Mouse (Mus musculus): ENCODE results near the gene Tek. TPM values are rescaled to one million over a fixed set of nuclear protein-coding genes. Genes with fewer than 3 reads are reported as not detected.
A peak's percentile ranks its signal among the peaks of the same experiment; 100 is the strongest.

Tek gene
- total RNA-seq, 1 experiment from 2014 or later: 41.9 TPM

DNA sequence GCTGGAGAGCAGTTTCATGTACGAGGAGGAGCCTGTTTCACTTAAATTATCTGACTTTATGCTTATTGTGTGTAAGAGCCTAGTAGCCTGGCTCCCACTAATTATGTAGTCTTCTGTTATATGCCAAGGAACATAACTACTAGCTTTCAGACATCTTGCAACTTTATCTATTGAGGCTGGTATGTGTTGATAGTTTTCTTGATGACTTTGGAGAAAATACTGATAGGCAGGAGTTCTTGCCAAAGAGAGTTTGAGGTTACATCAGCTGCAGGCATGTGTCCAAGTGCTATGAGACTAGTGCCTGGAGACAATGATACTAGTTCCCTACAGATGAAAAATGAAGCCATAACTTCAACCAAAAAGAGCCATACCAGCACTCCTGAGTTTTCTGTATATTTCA lies 64.1 kb downstream of the Tek start:
- DNase-seq: peak; percentile 29

GRCm38 (mm10) chr4:94810616-94811015 lies 71.5 kb downstream of the Tek start:
- DNase-seq: no peak

DNA sequence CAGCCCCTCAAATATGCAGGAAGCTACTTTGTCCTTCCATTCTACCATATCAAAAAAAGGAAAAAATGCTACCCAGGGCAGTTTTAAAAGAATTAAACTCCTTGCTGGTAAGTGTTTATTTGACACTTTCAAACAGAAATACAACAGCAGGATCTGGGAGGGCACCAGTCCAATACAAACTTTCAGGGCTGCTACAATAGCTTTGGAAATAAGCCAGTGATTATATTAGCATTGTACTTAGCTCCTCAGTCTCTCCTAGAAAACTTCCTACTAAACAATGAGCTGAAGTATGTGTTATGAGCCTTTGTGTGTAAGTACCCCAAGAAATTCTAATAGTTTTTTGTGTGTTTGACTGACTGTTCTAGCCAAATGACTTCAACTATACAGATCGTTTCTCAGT lies 87.8 kb downstream of the Tek start:
- no peak for DNase-seq

DNA sequence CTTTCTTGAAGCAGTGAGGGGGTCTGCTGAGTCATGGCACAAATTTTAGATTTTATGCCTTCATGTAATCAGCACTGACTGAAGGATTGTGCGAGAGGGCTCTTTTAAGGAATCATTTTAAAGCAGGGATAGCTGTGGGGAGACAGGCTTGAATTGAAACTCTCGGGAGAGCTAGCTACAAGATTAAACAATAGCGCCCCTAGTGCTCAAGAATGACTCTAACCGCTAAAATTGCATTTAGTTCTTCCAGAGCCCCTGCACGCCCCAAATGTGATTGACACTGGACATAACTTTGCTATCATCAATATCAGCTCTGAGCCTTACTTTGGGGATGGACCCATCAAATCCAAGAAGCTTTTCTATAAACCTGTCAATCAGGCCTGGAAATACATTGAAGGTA lies 88.3 kb downstream of the Tek start:
- DNase-seq: no peak

DNA sequence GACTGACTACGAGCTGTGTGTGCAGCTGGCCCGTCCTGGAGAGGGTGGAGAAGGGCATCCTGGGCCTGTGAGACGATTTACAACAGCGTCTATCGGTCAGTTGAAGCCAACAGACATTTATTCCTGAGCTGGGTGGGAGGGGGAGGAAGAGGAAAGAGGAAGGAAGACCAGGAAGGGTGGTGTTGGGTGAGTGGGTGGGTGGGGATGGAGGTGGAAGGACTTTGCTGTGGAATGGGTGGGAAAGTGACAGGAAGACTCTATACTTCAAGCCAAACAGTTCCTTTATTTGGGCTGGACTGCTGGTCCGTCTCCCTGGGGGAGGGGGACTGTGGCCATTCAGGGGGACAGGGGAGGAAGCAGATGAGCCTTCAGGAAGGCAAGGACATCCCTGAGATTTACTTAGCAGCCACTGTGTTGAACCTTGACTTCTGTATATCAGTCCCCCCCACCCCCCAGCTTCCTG lies 90.9 kb downstream of the Tek start:
- peak; percentile 45 for DNase-seq

DNA sequence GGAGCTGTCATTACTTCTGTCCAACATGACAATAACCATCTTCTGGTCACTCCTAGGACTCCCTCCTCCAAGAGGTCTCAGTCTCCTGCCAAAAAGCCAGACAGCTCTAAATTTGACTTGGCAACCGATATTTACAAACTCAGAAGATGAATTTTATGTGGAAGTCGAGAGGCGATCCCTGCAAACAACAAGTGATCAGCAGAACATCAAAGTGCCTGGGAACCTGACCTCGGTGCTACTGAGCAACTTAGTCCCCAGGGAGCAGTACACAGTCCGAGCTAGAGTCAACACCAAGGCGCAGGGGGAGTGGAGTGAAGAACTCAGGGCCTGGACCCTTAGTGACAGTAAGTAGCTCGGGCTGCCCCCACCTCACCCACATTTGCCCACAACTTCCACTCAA lies 98.0 kb downstream of the Tek start:
- DNase-seq: no peak

DNA sequence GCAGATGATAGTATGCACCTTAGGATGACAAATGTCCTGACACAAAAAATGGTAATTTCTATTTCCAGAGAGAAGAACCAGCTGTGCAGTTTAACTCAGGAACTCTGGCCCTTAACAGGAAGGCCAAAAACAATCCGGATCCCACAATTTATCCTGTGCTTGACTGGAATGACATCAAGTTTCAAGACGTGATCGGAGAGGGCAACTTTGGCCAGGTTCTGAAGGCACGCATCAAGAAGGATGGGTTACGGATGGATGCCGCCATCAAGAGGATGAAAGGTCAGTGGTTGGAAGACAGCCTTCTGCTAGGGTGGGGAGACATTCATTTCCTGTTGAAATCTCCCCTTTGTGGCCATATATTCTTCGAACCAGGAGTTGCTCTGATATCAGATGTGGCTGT lies 114.2 kb downstream of the Tek start:
- DNase-seq: peak; percentile 5

DNA sequence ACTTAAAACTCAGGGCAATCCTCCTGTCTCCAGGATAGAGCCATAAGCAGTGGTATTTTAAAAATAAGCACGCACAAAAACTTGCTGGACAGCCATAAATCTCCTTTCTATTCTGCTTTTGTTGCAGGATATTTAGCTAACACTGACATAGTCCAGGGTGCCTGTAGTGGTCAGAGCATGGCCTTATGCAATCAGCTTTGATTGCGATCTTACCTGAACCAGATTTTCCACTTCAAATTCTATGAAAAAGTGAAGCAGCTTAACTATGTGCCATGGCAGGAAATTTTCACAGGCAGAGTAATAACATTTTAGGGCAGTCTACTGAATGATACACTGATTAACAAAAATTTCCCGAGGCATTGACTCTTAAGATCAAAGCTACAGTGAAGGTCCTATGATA lies 115.2 kb downstream of the Tek start:
- no peak for DNase-seq

GRCm38 (mm10) chr4:94855201-94855600 lies 116.1 kb downstream of the Tek start:
- DNase-seq: no peak

GRCm38 (mm10) chr4:94900744-94901143 lies 161.7 kb downstream of the Tek start:
- DNase-seq: peak; percentile 24

GRCm38 (mm10) chr4:94901780-94902179 lies 162.7 kb downstream of the Tek start:
- no peak for DNase-seq

Other genes with a start within 250 kb of the Tek start
- gene Gm10306, start 182.7 kb upstream of the Tek start, total RNA-seq (2021): not detected in 2 replicates
- gene Caap1, start 182.5 kb upstream of the Tek start, total RNA-seq (2021): 10.0 TPM in 2 replicates
- gene Plaa, start 136.0 kb upstream of the Tek start, total RNA-seq (2021): 59.5 and 66.7 TPM in 2 replicates
- 15.9 and 18.6 TPM in 2 replicates for gene Ift74, start 124.8 kb upstream of the Tek start, total RNA-seq (2021)
- gene Lrrc19, start 89.1 kb upstream of the Tek start, total RNA-seq (2021): not detected in 2 replicates
- not detected in 2 replicates for gene Eqtn, start 189.6 kb downstream of the Tek start, total RNA-seq (2021)
- 23.1 and 26.0 TPM in 2 replicates for gene Mysm1, start 239.8 kb downstream of the Tek start, total RNA-seq (2021)

Measured in adrenal gland, postnatal 14 days (tissue).